Comparison of ENCODE assay signal across 19 mouse cellular contexts in the genomic region with DNA sequence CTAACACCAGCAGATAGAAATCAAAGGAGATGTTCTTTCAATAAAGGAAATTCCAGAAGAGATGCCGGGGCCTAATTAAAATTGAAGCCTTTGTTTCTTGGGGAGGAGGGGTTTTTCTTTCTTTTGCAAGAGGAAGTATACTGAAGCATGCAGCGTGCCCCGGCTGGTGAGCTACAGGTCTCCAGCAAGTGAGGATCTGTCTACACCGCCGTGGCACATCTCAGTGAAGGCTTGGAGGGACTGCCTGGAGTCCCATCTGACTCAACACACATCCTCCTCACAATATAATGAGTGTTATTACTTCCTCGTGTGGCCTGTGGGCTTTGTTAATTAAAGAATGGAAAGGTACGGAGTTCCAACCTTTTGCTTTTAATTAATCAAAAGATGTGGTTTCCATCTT.
DNase-seq lines count a peak whose midpoint lies in the region; ATAC-seq lines count a peak whose summit lies in the region.
"Had no signal": no experiment of that assay in that cellular context is flagged by ENCODE, and none has a peak within 500 bp of the region (broad histone marks: within the 10 kb centered on the region; RNA-seq: fewer than 3 reads in every experiment).

No protein-coding gene starts in this region.

- no peak overlapping the region for H3K9ac ChIP-seq in heart, embryonic 13.5 days
- no peak overlapping the region for H3K9ac ChIP-seq in midbrain, embryonic 14.5 days (replicated peaks; ENCODE audit: low read length)
- no peak overlapping the region for H3K9ac ChIP-seq in midbrain, embryonic 13.5 days (replicated peaks)
- no peak overlapping the region for H3K9ac ChIP-seq in limb, embryonic 15.5 days
- H3K9ac ChIP-seq in hindbrain, embryonic 11.5 days (ENCODE audit: low read depth, low read length), result no peak overlapping the region
- H3K9ac ChIP-seq: forebrain, embryonic 13.5 days; hindbrain, embryonic 14.5 days; midbrain, embryonic 12.5 days; neural tube, embryonic 12.5 days had no signal

- no peak for DNase-seq in heart, adult 18-20 months
- peak; percentile 18 for DNase-seq in midbrain, embryonic 14.5 days
- no peak for DNase-seq in hindbrain, embryonic 11.5 days (ENCODE audit: low spot score)
- DNase-seq in embryo, embryonic 10 days (ENCODE audit: low spot score), result no peak
- DNase-seq: adrenal gland, adult 2 months; cerebellum, adult 2 months; cerebellum, postnatal 36 days; kidney, adult 2 months; thymus, postnatal 36 days had no signal

- 79% methylated on average over 7 of the region's 7 CpGs for WGBS in heart, embryonic 13.5 days
- 35% methylated on average over 7 of the region's 7 CpGs for WGBS in midbrain, embryonic 14.5 days
- 53% methylated on average over 7 of the region's 7 CpGs for whole genome bisulfite sequencing in midbrain, embryonic 13.5 days
- 40% methylated on average over 7 of the region's 7 CpGs for WGBS in limb, embryonic 15.5 days
- WGBS in hindbrain, embryonic 11.5 days, result 62% methylated on average over 7 of the region's 7 CpGs

- H3K4me1 ChIP-seq in heart, embryonic 13.5 days, result peaks cover 15% of the 10 kb centered on the region
- peaks cover 3% of the 10 kb centered on the region; the same call in 1 of the 2 replicates for H3K4me1 ChIP-seq in midbrain, embryonic 14.5 days (ENCODE audit: control insufficient read depth, insufficient read depth, low read length)
- no peaks in the 10 kb centered on the region for H3K4me1 ChIP-seq in midbrain, embryonic 13.5 days (replicated peaks)
- H3K4me1 ChIP-seq in limb, embryonic 15.5 days, result peaks cover 19% of the 10 kb centered on the region
- H3K4me1 ChIP-seq in hindbrain, embryonic 11.5 days (replicated peaks; ENCODE audit: control insufficient read depth, insufficient read depth, low read length), result no peaks in the 10 kb centered on the region
- H3K4me1 ChIP-seq: forebrain, embryonic 13.5 days; neural tube, embryonic 12.5 days had no signal

- H3K27me3 ChIP-seq in heart, embryonic 13.5 days (replicated peaks), result no peaks in the 10 kb centered on the region
- no peaks in the 10 kb centered on the region for H3K27me3 ChIP-seq in midbrain, embryonic 14.5 days (ENCODE audit: control insufficient read depth, insufficient read depth, low read length)
- H3K27me3 ChIP-seq in midbrain, embryonic 13.5 days, result no peaks in the 10 kb centered on the region
- no peaks in the 10 kb centered on the region for H3K27me3 ChIP-seq in limb, embryonic 15.5 days
- no peaks in the 10 kb centered on the region for H3K27me3 ChIP-seq in hindbrain, embryonic 11.5 days (ENCODE audit: control insufficient read depth, insufficient read depth, low read length)
- H3K27me3 ChIP-seq: CH12.LX; forebrain, embryonic 13.5 days; midbrain, embryonic 12.5 days; neural tube, embryonic 12.5 days had no signal

- H3K27ac ChIP-seq in heart, embryonic 13.5 days (replicated peaks), result peak overlapping the region; percentile 61
- H3K27ac ChIP-seq in midbrain, embryonic 14.5 days (replicated peaks; ENCODE audit: low read depth, low read length), result no peak overlapping the region
- no peak overlapping the region for H3K27ac ChIP-seq in midbrain, embryonic 13.5 days
- H3K27ac ChIP-seq in limb, embryonic 15.5 days, result peak overlapping the region; percentile 65
- no peak overlapping the region for H3K27ac ChIP-seq in hindbrain, embryonic 11.5 days (ENCODE audit: low read depth, low read length)
- H3K27ac ChIP-seq: forebrain, embryonic 13.5 days; hindbrain, embryonic 14.5 days; midbrain, embryonic 12.5 days; neural tube, embryonic 12.5 days had no signal

- H3K4me3 ChIP-seq in heart, embryonic 13.5 days, result no peak overlapping the region
- H3K4me3 ChIP-seq in midbrain, embryonic 14.5 days (replicated peaks; ENCODE audit: low read depth, low read length), result no peak overlapping the region
- no peak overlapping the region for H3K4me3 ChIP-seq in midbrain, embryonic 13.5 days (replicated peaks)
- H3K4me3 ChIP-seq in limb, embryonic 15.5 days, result no peak overlapping the region
- H3K4me3 ChIP-seq in hindbrain, embryonic 11.5 days (ENCODE audit: low read depth, low read length), result no peak overlapping the region
- H3K4me3 ChIP-seq: forebrain, embryonic 13.5 days; midbrain, embryonic 12.5 days; neural tube, embryonic 12.5 days had no signal

- H3K4me2 ChIP-seq in heart, embryonic 13.5 days, result no peak overlapping the region
- H3K4me2 ChIP-seq in midbrain, embryonic 14.5 days (ENCODE audit: low read length), result no peak overlapping the region
- no peak overlapping the region for H3K4me2 ChIP-seq in midbrain, embryonic 13.5 days (replicated peaks)
- H3K4me2 ChIP-seq in limb, embryonic 15.5 days, result no peak overlapping the region
- no peak overlapping the region for H3K4me2 ChIP-seq in hindbrain, embryonic 11.5 days (replicated peaks; ENCODE audit: low read depth, low read length)
- H3K4me2 ChIP-seq: forebrain, embryonic 13.5 days; hindbrain, embryonic 14.5 days; midbrain, embryonic 12.5 days; neural tube, embryonic 12.5 days had no signal

- H3K36me3 ChIP-seq in heart, embryonic 13.5 days, result no peaks in the 10 kb centered on the region
- no peaks in the 10 kb centered on the region for H3K36me3 ChIP-seq in midbrain, embryonic 14.5 days (ENCODE audit: control insufficient read depth, insufficient read depth, low read length)
- no peaks in the 10 kb centered on the region for H3K36me3 ChIP-seq in midbrain, embryonic 13.5 days
- no peaks in the 10 kb centered on the region for H3K36me3 ChIP-seq in limb, embryonic 15.5 days
- H3K36me3 ChIP-seq in hindbrain, embryonic 11.5 days (ENCODE audit: control insufficient read depth, insufficient read depth, low read length), result no peaks in the 10 kb centered on the region
- H3K36me3 ChIP-seq: G1E; midbrain, embryonic 12.5 days; neural tube, embryonic 12.5 days had no signal

- H3K9me3 ChIP-seq in heart, embryonic 13.5 days, result peaks cover 6% of the 10 kb centered on the region; the same call in 1 of the 2 replicates
- 0 out of 2 replicates have a peak, but pooled peaks cover 3% of the 10 kb centered on the region for H3K9me3 ChIP-seq in midbrain, embryonic 14.5 days (ENCODE audit: control insufficient read depth, low read length)
- no peaks in the 10 kb centered on the region for H3K9me3 ChIP-seq in midbrain, embryonic 13.5 days
- 0 out of 2 replicates have a peak, but pooled peaks cover 3% of the 10 kb centered on the region for H3K9me3 ChIP-seq in limb, embryonic 15.5 days
- H3K9me3 ChIP-seq in hindbrain, embryonic 11.5 days (ENCODE audit: control insufficient read depth, low read length), result no peaks in the 10 kb centered on the region
- H3K9me3 ChIP-seq: midbrain, embryonic 12.5 days; neural tube, embryonic 12.5 days had no signal

- ATAC-seq in heart, embryonic 13.5 days (ENCODE audit: extremely low read depth, insufficient number of reproducible peaks, low FRiP score, low TSS enrichment), result no peak
- no peak for ATAC-seq in midbrain, embryonic 14.5 days (ENCODE audit: low FRiP score, low TSS enrichment)
- no peak for ATAC-seq in midbrain, embryonic 13.5 days
- 0 out of 2 replicates have a peak, but pooled peaks have one; percentile 42 for ATAC-seq in common myeloid progenitor, adult 5-6 weeks (replicated peaks; ENCODE audit: low read depth, poor library complexity, severe bottlenecking)
- ATAC-seq in limb, embryonic 15.5 days (ENCODE audit: insufficient number of reproducible peaks, low FRiP score, low TSS enrichment, low read depth), result no peak
- ATAC-seq in hindbrain, embryonic 11.5 days (ENCODE audit: low FRiP score), result no peak
- ATAC-seq: forebrain, embryonic 13.5 days had no signal

Comparison
In these comparisons a context has a peak if more than half of its experiments do, and no peak if none do; other contexts are left out.
1. H3K27ac ChIP-seq: peak in heart, embryonic 13.5 days (single experiment) and limb, embryonic 15.5 days (single experiment); none in midbrain, embryonic 14.5 days (single experiment), midbrain, embryonic 13.5 days (single experiment) and hindbrain, embryonic 11.5 days (single experiment).